Mouse (Mus musculus) limb, embryonic 15.5 days (tissue): ENCODE measurements around the gene Cpa1. TPM values are rescaled to one million over a fixed set of nuclear protein-coding genes. Genes with fewer than 3 reads are reported as not detected.

Experiments used
- ATAC-seq: fragments of 200-750 bp; cut with Nextera tagmentation; 2 replicates; pipeline ENCODE4 v1.8.0; 2017; ENCODE audit warnings: low read depth, moderate TSS enrichment; ENCODE audit not compliant: insufficient number of reproducible peaks, low FRiP score, low TSS enrichment
- H3K27ac ChIP-seq: fragments of 300-500 bp; sonication (generic); 2 replicates; pipeline ENCODE4 v1.5.1; 2015; ENCODE audit warnings: moderate library complexity, mild to moderate bottlenecking, inconsistent platforms
- H3K27me3 ChIP-seq: fragments of 300-500 bp; sonication (generic); 2 replicates; pipeline ENCODE4 v1.6.1; 2015; ENCODE audit warnings: inconsistent platforms
- H3K36me3 ChIP-seq: fragments of 300-500 bp; sonication (generic); 2 replicates; pipeline ENCODE4 v1.6.1; 2015; ENCODE audit warnings: inconsistent platforms
- H3K4me1 ChIP-seq: fragments of 300-500 bp; sonication (generic); 2 replicates; pipeline ENCODE4 v1.6.1; 2015; ENCODE audit warnings: inconsistent platforms
- H3K4me2 ChIP-seq: fragments of 300-500 bp; sonication (generic); 2 replicates; pipeline ENCODE4 v1.6.1; 2015; ENCODE audit warnings: mild to moderate bottlenecking, inconsistent platforms
- H3K4me3 ChIP-seq: fragments of 300-500 bp; sonication (generic); 2 replicates; pipeline ENCODE4 v1.5.1; 2015; ENCODE audit warnings: mild to moderate bottlenecking, inconsistent platforms
- H3K9ac ChIP-seq: fragments of 300-500 bp; sonication (generic); 2 replicates; pipeline ENCODE4 v1.6.1; 2015; ENCODE audit warnings: inconsistent platforms
- H3K9me3 ChIP-seq: fragments of 300-500 bp; sonication (generic); 2 replicates; pipeline ENCODE4 v1.6.1; 2016; ENCODE audit warnings: inconsistent platforms
- WGBS: fragments of 180-500 bp; shearing (Covaris S2); methylation state at CpG from one replicate; pipeline ENCODE4 v1.1.7; 2015; 5-methylcytosine and 5-hydroxymethylcytosine counted together
- polyA plus RNA-seq: library from polyadenylated mRNA; unstranded; fragments of >200 nt; fragmentation: Nextera tagmentation; extraction: Ambion mirVana; gene quantifications from 2 replicates; pipeline ENCODE4 v1.2.1, GENCODE M21; 2015

Gene Cpa1
- polyA plus RNA-seq, 1 experiment from 2014 or later: 1.7 TPM

- no peaks in the 10 kb centered on the region for H3K36me3 ChIP-seq
- H3K4me2 ChIP-seq: no peak overlapping the region
- no peak overlapping the region for H3K27ac ChIP-seq
- H3K9me3 ChIP-seq: no peaks in the 10 kb centered on the region
- no peak for ATAC-seq
- 78% methylated on average over 5 of the region's 5 CpGs for WGBS
- no peak overlapping the region for H3K9ac ChIP-seq
- peaks cover 11% of the 10 kb centered on the region for H3K4me1 ChIP-seq
- H3K27me3 ChIP-seq: no peaks in the 10 kb centered on the region
- no peak overlapping the region for H3K4me3 ChIP-seq
Observed at GRCm38 (mm10) chr6:30611212-30611611, 27.8 kb upstream of the Cpa1 start.

- no peak overlapping the region for H3K4me3 ChIP-seq
- no peak overlapping the region for H3K4me2 ChIP-seq
- no peaks in the 10 kb centered on the region for H3K27me3 ChIP-seq
- no peak overlapping the region for H3K9ac ChIP-seq
- H3K36me3 ChIP-seq: no peaks in the 10 kb centered on the region
- 58% methylated on average over 6 of the region's 6 CpGs for WGBS
- no peaks in the 10 kb centered on the region for H3K9me3 ChIP-seq
- H3K27ac ChIP-seq: no peak overlapping the region
- no peak for ATAC-seq
- peaks cover 40% of the 10 kb centered on the region for H3K4me1 ChIP-seq
Observed at GRCm38 (mm10) chr6:30614251-30614650, 24.8 kb upstream of the Cpa1 start.

- Histone ChIP-seq H3K4me3 (no peak overlapping the region), H3K9ac (no peak overlapping the region), H3K4me1 (peaks cover 40% of the 10 kb centered on the region), H3K27me3 (no peaks in the 10 kb centered on the region), H3K9me3 (no peaks in the 10 kb centered on the region), H3K36me3 (no peaks in the 10 kb centered on the region), H3K27ac (no peak overlapping the region), H3K4me2 (no peak overlapping the region)
- ATAC-seq: no peak
- 28% methylated on average over 4 of the region's 4 CpGs for WGBS
Observed at GRCm38 (mm10) chr6:30615741-30616140, 23.3 kb upstream of the Cpa1 start.

GRCm38 (mm10) chr6:30616491-30616941 is 22.5 kb upstream of the Cpa1 start:
- WGBS: 9% methylated on average over 8 of the region's 8 CpGs
- Histone ChIP-seq H3K9ac (no peak overlapping the region), H3K27ac (peak overlapping the region; percentile 88), H3K36me3 (no peaks in the 10 kb centered on the region), H3K27me3 (no peaks in the 10 kb centered on the region), H3K4me3 (no peak overlapping the region), H3K9me3 (no peaks in the 10 kb centered on the region), H3K4me1 (peaks cover 43% of the 10 kb centered on the region), H3K4me2 (no peak overlapping the region)
- ATAC-seq: no peak

- no peak overlapping the region for H3K9ac ChIP-seq
- 0 out of 2 replicates have a peak, but pooled peaks have one; percentile 26 for ATAC-seq
- WGBS: 10% methylated on average over 11 of the region's 13 CpGs
- H3K4me3 ChIP-seq: peak overlapping the region; percentile 16; the same call in 1 of the 2 replicates
- H3K27me3 ChIP-seq: no peaks in the 10 kb centered on the region
- H3K4me1 ChIP-seq: peaks cover 43% of the 10 kb centered on the region
- H3K9me3 ChIP-seq: no peaks in the 10 kb centered on the region
- peak overlapping the region; percentile 38 for H3K4me2 ChIP-seq
- peak overlapping the region; percentile 88 for H3K27ac ChIP-seq
- H3K36me3 ChIP-seq: no peaks in the 10 kb centered on the region
Observed at GRCm38 (mm10) chr6:30617020-30617958, 21.7 kb upstream of the Cpa1 start.

- WGBS: 14% methylated on average over 18 of the region's 18 CpGs
- H3K27me3 ChIP-seq: no peaks in the 10 kb centered on the region
- H3K36me3 ChIP-seq: no peaks in the 10 kb centered on the region
- peaks cover 43% of the 10 kb centered on the region for H3K4me1 ChIP-seq
- no peak; the same call in 1 of the 2 replicates for ATAC-seq
- H3K4me2 ChIP-seq: peak overlapping the region; percentile 38
- H3K9me3 ChIP-seq: no peaks in the 10 kb centered on the region
- H3K27ac ChIP-seq: peak overlapping the region; percentile 88
- H3K4me3 ChIP-seq: peak overlapping the region; percentile 16; the same call in 1 of the 2 replicates
- no peak overlapping the region for H3K9ac ChIP-seq
Observed at GRCm38 (mm10) chr6:30617959-30618590, 20.9 kb upstream of the Cpa1 start.

GRCm38 (mm10) chr6:30618735-30619134 is 20.3 kb upstream of the Cpa1 start:
- 48% methylated on average over 6 of the region's 6 CpGs for WGBS
- peak overlapping the region; percentile 88 for H3K27ac ChIP-seq
- H3K36me3 ChIP-seq: no peaks in the 10 kb centered on the region
- no peak overlapping the region for H3K4me2 ChIP-seq
- no peak overlapping the region for H3K4me3 ChIP-seq
- no peak for ATAC-seq
- no peaks in the 10 kb centered on the region for H3K9me3 ChIP-seq
- no peak overlapping the region for H3K9ac ChIP-seq
- peaks cover 43% of the 10 kb centered on the region for H3K4me1 ChIP-seq
- H3K27me3 ChIP-seq: no peaks in the 10 kb centered on the region

- Histone ChIP-seq H3K4me2 (no peak overlapping the region), H3K9ac (no peak overlapping the region), H3K27me3 (no peaks in the 10 kb centered on the region), H3K4me1 (peaks cover 43% of the 10 kb centered on the region), H3K36me3 (no peaks in the 10 kb centered on the region), H3K9me3 (no peaks in the 10 kb centered on the region), H3K4me3 (no peak overlapping the region), H3K27ac (peak overlapping the region; percentile 9; the same call in 1 of the 2 replicates)
- WGBS: 81% methylated on average over 5 of the region's 5 CpGs
- ATAC-seq: no peak
Observed at GRCm38 (mm10) chr6:30619606-30620005, 19.4 kb upstream of the Cpa1 start.

- no peak overlapping the region for H3K9ac ChIP-seq
- no peak overlapping the region for H3K4me3 ChIP-seq
- no peak overlapping the region for H3K4me2 ChIP-seq
- no peaks in the 10 kb centered on the region for H3K36me3 ChIP-seq
- H3K9me3 ChIP-seq: no peaks in the 10 kb centered on the region
- H3K27ac ChIP-seq: peak overlapping the region; percentile 27; the same call in 1 of the 2 replicates
- ATAC-seq: no peak
- 66% methylated on average over 4 of the region's 4 CpGs for WGBS
- no peaks in the 10 kb centered on the region for H3K27me3 ChIP-seq
- H3K4me1 ChIP-seq: peaks cover 39% of the 10 kb centered on the region
Observed at GRCm38 (mm10) chr6:30620591-30620990, 18.4 kb upstream of the Cpa1 start.

- Histone ChIP-seq H3K4me1 (peaks cover 34% of the 10 kb centered on the region), H3K9me3 (no peaks in the 10 kb centered on the region), H3K27me3 (no peaks in the 10 kb centered on the region), H3K4me3 (no peak overlapping the region), H3K4me2 (no peak overlapping the region), H3K27ac (peak overlapping the region; percentile 44; the same call in 1 of the 2 replicates), H3K36me3 (no peaks in the 10 kb centered on the region), H3K9ac (no peak overlapping the region)
- WGBS: 67% methylated on average over 6 of the region's 6 CpGs
- ATAC-seq: 0 out of 2 replicates have a peak, but pooled peaks have one; percentile 22
Observed at GRCm38 (mm10) chr6:30620994-30621393, 18.0 kb upstream of the Cpa1 start.

- no peak overlapping the region for H3K27ac ChIP-seq
- H3K9me3 ChIP-seq: no peaks in the 10 kb centered on the region
- ATAC-seq: no peak
- H3K27me3 ChIP-seq: no peaks in the 10 kb centered on the region
- WGBS: 50% methylated on average over 4 of the region's 4 CpGs
- H3K4me2 ChIP-seq: no peak overlapping the region
- H3K4me3 ChIP-seq: no peak overlapping the region
- H3K9ac ChIP-seq: no peak overlapping the region
- no peaks in the 10 kb centered on the region for H3K36me3 ChIP-seq
- H3K4me1 ChIP-seq: peaks cover 25% of the 10 kb centered on the region
Observed at GRCm38 (mm10) chr6:30621986-30622389, 17.0 kb upstream of the Cpa1 start.

GRCm38 (mm10) chr6:30624763-30625162 is 14.3 kb upstream of the Cpa1 start:
- peaks cover 7% of the 10 kb centered on the region; the same call in 1 of the 2 replicates for H3K4me1 ChIP-seq
- no peak overlapping the region; the same call in 1 of the 2 replicates for H3K27ac ChIP-seq
- H3K4me3 ChIP-seq: no peak overlapping the region
- H3K9ac ChIP-seq: no peak overlapping the region
- WGBS: 73% methylated on average over 9 of the region's 9 CpGs
- H3K4me2 ChIP-seq: no peak overlapping the region
- ATAC-seq: no peak
- no peaks in the 10 kb centered on the region for H3K9me3 ChIP-seq
- H3K36me3 ChIP-seq: no peaks in the 10 kb centered on the region
- H3K27me3 ChIP-seq: no peaks in the 10 kb centered on the region
